In genomic region chr2:124369991-124370390, GRCm38 (mm10) we compare ENCODE assay signal across 10 mouse cellular contexts.
DNase-seq lines count a peak whose midpoint lies in the region; ATAC-seq and TF ChIP-seq lines count a peak whose summit lies in the region.
"Had no signal": no experiment of that assay in that cellular context is flagged by ENCODE, and none has a peak within 500 bp of the region (broad histone marks: within the 10 kb centered on the region; RNA-seq: fewer than 3 reads in every experiment).

No protein-coding gene starts in this region.

- no peak for TF ChIP-seq CTCF in left cerebral cortex, adult 2 months (IDR thresholded peaks at IDR 0.05)

- no peak overlapping the region for H3K27ac ChIP-seq in left cerebral cortex, adult 2 months
- H3K27ac ChIP-seq in kidney, embryonic 15.5 days, result no peak overlapping the region
- H3K27ac ChIP-seq: embryonic facial prominence, embryonic 15.5 days had no signal

- WGBS in kidney, embryonic 15.5 days, result 56% methylated on average over 2 of the region's 2 CpGs

- 0 out of 2 replicates have a peak, but pooled peaks have one; percentile 22 for ATAC-seq in kidney, embryonic 15.5 days (replicated peaks; ENCODE audit: low FRiP score)
- no peak for ATAC-seq in megakaryocyte-erythroid progenitor cell, adult 5-6 weeks (replicated peaks; ENCODE audit: low FRiP score, low TSS enrichment, poor library complexity, severe bottlenecking)
- ATAC-seq: Patski had no signal

- no peaks in the 10 kb centered on the region for H3K9me3 ChIP-seq in kidney, embryonic 15.5 days (replicated peaks)
- H3K9me3 ChIP-seq: embryonic facial prominence, embryonic 15.5 days had no signal

- H3K36me3 ChIP-seq in kidney, embryonic 15.5 days, result no peaks in the 10 kb centered on the region
- H3K36me3 ChIP-seq: embryonic facial prominence, embryonic 15.5 days had no signal

- peak; percentile 29 to 78 for DNase-seq in left cerebral cortex, postnatal 10 days (ENCODE audit: extremely low spot score in 1 of 2, low spot score in 2 of 2)
- no peak for DNase-seq in left cerebral cortex, adult 2 months (ENCODE audit: extremely low spot score in 1 of 2, low spot score in 2 of 2)
- DNase-seq in adrenal gland, postnatal 36 days, result peak; percentile 28 to 76
- peak; percentile 51 to 85 for DNase-seq in gastrocnemius, postnatal 36 days
- peak; percentile 85 for DNase-seq in skeletal muscle tissue, adult 2 months (ENCODE audit: low read depth, low spot score)
- no peak for DNase-seq in spleen, postnatal 36 days (ENCODE audit: low spot score in 2 of 2)

- H3K9ac ChIP-seq in kidney, embryonic 15.5 days, result no peak overlapping the region
- H3K9ac ChIP-seq: embryonic facial prominence, embryonic 15.5 days had no signal

- H3K4me2 ChIP-seq in kidney, embryonic 15.5 days, result no peak overlapping the region
- H3K4me2 ChIP-seq: embryonic facial prominence, embryonic 15.5 days had no signal

- H3K4me1 ChIP-seq in kidney, embryonic 15.5 days, result 0 out of 2 replicates have a peak, but pooled peaks cover 5% of the 10 kb centered on the region
- H3K4me1 ChIP-seq: embryonic facial prominence, embryonic 15.5 days had no signal

- H3K4me3 ChIP-seq in left cerebral cortex, adult 2 months, result no peak overlapping the region
- H3K4me3 ChIP-seq in kidney, embryonic 15.5 days (replicated peaks), result no peak overlapping the region
- H3K4me3 ChIP-seq: embryonic facial prominence, embryonic 15.5 days had no signal

- intact Hi-C loops in left cerebral cortex, postnatal 10 days (cut with DNase I), result no loop called here
- intact Hi-C loops in left cerebral cortex, adult 2 months (cut with DNase I), result no loop called here
- intact Hi-C loops in gastrocnemius, postnatal 36 days (cut with DNase I), result no loop called here

- H3K27me3 ChIP-seq in kidney, embryonic 15.5 days, result no peaks in the 10 kb centered on the region
- H3K27me3 ChIP-seq: embryonic facial prominence, embryonic 15.5 days; Patski had no signal

Comparison
In these comparisons a context has a peak if more than half of its experiments do, and no peak if none do; other contexts are left out.
1. DNase-seq: peak in left cerebral cortex, postnatal 10 days (2 of 2), adrenal gland, postnatal 36 days (2 of 2), gastrocnemius, postnatal 36 days (2 of 2) and skeletal muscle tissue, adult 2 months (single experiment); none in left cerebral cortex, adult 2 months (0 of 2) and spleen, postnatal 36 days (0 of 2).